Mouse (Mus musculus) kidney, adult 2 months (tissue): Measurements from ENCODE around the gene Cpz. TPM values are rescaled to one million over a fixed set of nuclear protein-coding genes. Genes with fewer than 3 reads are reported as not detected.

Experiments used
- DNase-seq: peaks from one replicate; pipeline ENCODE4 v3.0.0; 2021
- H3K27ac ChIP-seq: fragments of 200-500 bp; 2 replicates; pipeline ENCODE4 v1.5.1; 2012; ENCODE audit warnings: low read depth, low read length, control low read depth, inconsistent platforms; ENCODE audit not compliant: insufficient read depth
- H3K27me3 ChIP-seq: fragments of 200-500 bp; replicated peaks from 2 replicates; pipeline ENCODE4 v1.6.1; 2012; ENCODE audit warnings: mild to moderate bottlenecking, moderate library complexity, low read length, inconsistent platforms; ENCODE audit not compliant: control insufficient read depth, insufficient read depth
- H3K36me3 ChIP-seq: fragments of 200-500 bp; 2 replicates; pipeline ENCODE4 v1.6.1; 2012; ENCODE audit warnings: mild to moderate bottlenecking, moderate library complexity, low read length, inconsistent platforms; ENCODE audit not compliant: control insufficient read depth, insufficient read depth
- H3K4me1 ChIP-seq: fragments of 200-500 bp; 2 replicates; pipeline ENCODE4 v1.6.1; 2011; ENCODE audit warnings: low read length; ENCODE audit not compliant: control insufficient read depth, insufficient read depth
- H3K4me3 ChIP-seq: fragments of 200-500 bp; 2 replicates; pipeline ENCODE4 v1.5.1; 2011; ENCODE audit warnings: mild to moderate bottlenecking, low read depth, low read length, control low read depth; ENCODE audit not compliant: insufficient read depth
- CTCF ChIP-seq: fragments of 200-500 bp; conservative IDR thresholded peaks from 2 replicates; pipeline ENCODE4 v1.5.1; 2011; ENCODE audit warnings: low read depth, mild to moderate bottlenecking, control low read depth, low read length, moderate library complexity, mixed read lengths; ENCODE audit not compliant: insufficient read depth, insufficient read length
- POLR2A ChIP-seq: fragments of 200-500 bp; IDR thresholded peaks from one replicate; pipeline ENCODE4 v1.6.1; 2011; ENCODE audit warnings: low read depth, low read length, control low read depth
- WGBS: fragments of 180-500 bp; shearing (Covaris S2); methylation state at CpG from one replicate; pipeline ENCODE4 v1.1.7; 2018; 5-methylcytosine and 5-hydroxymethylcytosine counted together
- polyA plus RNA-seq: library from polyadenylated mRNA; depleted of rRNA; stranded (reverse); fragments of >200 nt; gene quantifications from 2 replicates; pipeline ENCODE4 v1.2.3, GENCODE M21; 2012

Cpz gene
- polyA plus RNA-seq, 1 experiment: 1.4 TPM

GRCm38 (mm10) chr5:35531586-35531985 lies 6.1 kb upstream of the Cpz start:
- 14% methylated on average over 10 of the region's 10 CpGs for WGBS
- no peak overlapping the region for H3K4me3 ChIP-seq
- H3K4me1 ChIP-seq: no peaks in the 10 kb centered on the region
- TF ChIP-seq CTCF (no peak), POLR2A (no peak)
- peak; percentile 33 for DNase-seq
- H3K27me3 ChIP-seq: no peaks in the 10 kb centered on the region
- H3K36me3 ChIP-seq: no peaks in the 10 kb centered on the region
- H3K27ac ChIP-seq: no peak overlapping the region

GRCm38 (mm10) chr5:35530442-35530841 lies 4.9 kb upstream of the Cpz start:
- WGBS: 12% methylated on average over 4 of the region's 4 CpGs
- DNase-seq: no peak

GRCm38 (mm10) chr5:35524381-35524780 lies 1.1 kb downstream of the Cpz start:
- no peak for TF ChIP-seq CTCF
- TF ChIP-seq POLR2A: no peak
- 93% methylated on average over 2 of the region's 2 CpGs for WGBS

More at GRCm38 (mm10) chr5:35530442-35530841, 4.9 kb upstream of the Cpz start:
- H3K4me3 ChIP-seq: no peak overlapping the region
- peak; percentile 61 for TF ChIP-seq CTCF
- TF ChIP-seq POLR2A: no peak
- no peaks in the 10 kb centered on the region for H3K4me1 ChIP-seq
- H3K27ac ChIP-seq: no peak overlapping the region
- no peaks in the 10 kb centered on the region for H3K36me3 ChIP-seq
- no peaks in the 10 kb centered on the region for H3K27me3 ChIP-seq

GRCm38 (mm10) chr5:35523735-35524134 lies 1.8 kb downstream of the Cpz start:
- Histone ChIP-seq H3K27ac (no peak overlapping the region), H3K36me3 (no peaks in the 10 kb centered on the region), H3K4me1 (no peaks in the 10 kb centered on the region), H3K4me3 (no peak overlapping the region), H3K27me3 (no peaks in the 10 kb centered on the region)
- DNase-seq: peak; percentile 65
- peak; percentile 85 for TF ChIP-seq CTCF
- TF ChIP-seq POLR2A: no peak
- 1% methylated on average over 5 of the region's 5 CpGs for WGBS

More at GRCm38 (mm10) chr5:35524381-35524780, 1.1 kb downstream of the Cpz start:
- no peak overlapping the region for H3K27ac ChIP-seq
- DNase-seq: no peak
- no peak overlapping the region for H3K4me3 ChIP-seq
- H3K27me3 ChIP-seq: no peaks in the 10 kb centered on the region
- no peaks in the 10 kb centered on the region for H3K4me1 ChIP-seq
- H3K36me3 ChIP-seq: no peaks in the 10 kb centered on the region

- 84% methylated on average over 11 of the region's 11 CpGs for WGBS
- no peak overlapping the region for H3K27ac ChIP-seq
- no peak for DNase-seq
- TF ChIP-seq CTCF (no peak), POLR2A (no peak)
- no peak overlapping the region for H3K4me3 ChIP-seq
- H3K27me3 ChIP-seq: no peaks in the 10 kb centered on the region
- H3K36me3 ChIP-seq: no peaks in the 10 kb centered on the region
- H3K4me1 ChIP-seq: no peaks in the 10 kb centered on the region
Observed at GRCm38 (mm10) chr5:35516781-35517180, 8.7 kb downstream of the Cpz start.

GRCm38 (mm10) chr5:35510589-35510988 lies 14.9 kb downstream of the Cpz start:
- DNase-seq: peak; percentile 58
- Histone ChIP-seq H3K4me3 (no peak overlapping the region), H3K27me3 (no peaks in the 10 kb centered on the region), H3K27ac (no peak overlapping the region), H3K36me3 (no peaks in the 10 kb centered on the region), H3K4me1 (no peaks in the 10 kb centered on the region)
- TF ChIP-seq CTCF (peak; percentile 93), POLR2A (no peak)
- 20% methylated on average over 5 of the region's 5 CpGs for WGBS

GRCm38 (mm10) chr5:35505016-35505415 lies 20.5 kb downstream of the Cpz start:
- Histone ChIP-seq H3K4me1 (no peaks in the 10 kb centered on the region), H3K4me3 (no peak overlapping the region), H3K27ac (no peak overlapping the region), H3K27me3 (no peaks in the 10 kb centered on the region), H3K36me3 (no peaks in the 10 kb centered on the region)
- DNase-seq: no peak
- WGBS: 60% methylated on average over 7 of the region's 7 CpGs
- TF ChIP-seq POLR2A: no peak
- TF ChIP-seq CTCF: no peak
